Mouse (Mus musculus): Measurements from ENCODE around the gene Gm21992.
A peak's percentile ranks its signal among the peaks of the same experiment; 100 is the strongest.
"Not testable (repeated sequence)": the region's sequence is repeated elsewhere in the genome, so short reads cannot be mapped to it uniquely, and the experiment has no call there.

Gene Gm21992

DNA sequence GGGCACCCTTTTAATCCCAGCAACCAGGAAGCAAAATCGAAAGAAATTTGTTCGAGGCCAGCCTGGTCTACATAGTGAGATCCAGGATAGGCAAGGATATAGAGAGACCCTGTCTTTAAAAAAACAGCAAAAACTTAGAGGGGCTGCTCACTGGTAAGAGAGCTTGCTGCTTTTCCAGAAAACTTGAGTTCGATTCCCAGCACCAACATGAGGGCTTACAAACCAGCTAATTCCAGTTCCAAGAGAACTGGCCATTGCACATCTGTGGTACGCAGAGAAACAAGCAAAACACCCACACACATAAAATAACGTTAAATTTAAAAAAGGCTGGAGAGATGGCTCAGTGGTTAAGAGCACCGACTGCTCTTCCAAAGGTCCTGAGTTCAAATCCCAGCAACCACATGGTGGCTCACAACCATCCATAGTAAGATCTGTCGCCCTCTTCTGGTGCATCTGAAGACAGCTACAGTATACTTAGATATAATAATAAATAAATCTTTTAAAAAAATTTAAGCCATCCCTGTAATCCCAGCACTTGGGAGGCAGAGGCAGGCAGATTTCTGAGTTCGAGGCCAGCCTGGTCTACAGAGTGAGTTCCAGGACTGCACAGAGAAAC lies 1.0 kb upstream of the Gm21992 start:
- DNase-seq = not testable (repeated sequence)

DNA sequence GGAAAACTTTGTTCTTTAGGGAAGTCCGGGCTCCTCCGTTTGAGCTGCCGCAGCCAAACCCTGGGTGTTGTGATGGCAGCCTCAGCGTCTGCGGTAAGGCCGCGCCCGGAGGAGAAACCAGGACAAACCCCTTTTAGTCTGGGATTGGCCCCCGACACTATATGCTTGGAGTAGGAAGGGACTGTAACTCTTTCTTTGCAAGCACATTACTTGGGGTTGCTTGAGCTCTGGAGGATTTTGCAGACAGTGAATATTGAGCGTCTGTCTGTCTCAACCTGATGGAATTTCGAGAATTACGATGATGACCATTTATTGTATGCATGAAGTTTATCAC lies 464 bp upstream of the Gm21992 start:
- DNase-seq = no peak

DNA sequence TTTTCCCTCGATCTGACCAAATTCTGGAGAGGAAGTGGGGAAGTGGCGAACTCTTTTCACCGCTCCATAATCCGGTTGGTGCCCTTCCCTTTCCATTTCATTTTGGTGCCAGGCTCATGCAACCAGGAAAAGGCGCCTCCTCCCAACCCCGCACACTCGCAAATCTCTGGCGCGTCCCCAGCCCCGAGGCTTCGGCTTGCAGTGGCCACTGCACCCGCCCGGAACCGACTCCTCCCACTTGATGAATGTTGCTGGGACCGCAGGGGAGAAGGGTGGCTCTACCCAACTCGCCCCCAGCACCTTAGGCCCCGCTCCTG lies 708 bp downstream of the Gm21992 start:
- no peak for DNase-seq

DNA sequence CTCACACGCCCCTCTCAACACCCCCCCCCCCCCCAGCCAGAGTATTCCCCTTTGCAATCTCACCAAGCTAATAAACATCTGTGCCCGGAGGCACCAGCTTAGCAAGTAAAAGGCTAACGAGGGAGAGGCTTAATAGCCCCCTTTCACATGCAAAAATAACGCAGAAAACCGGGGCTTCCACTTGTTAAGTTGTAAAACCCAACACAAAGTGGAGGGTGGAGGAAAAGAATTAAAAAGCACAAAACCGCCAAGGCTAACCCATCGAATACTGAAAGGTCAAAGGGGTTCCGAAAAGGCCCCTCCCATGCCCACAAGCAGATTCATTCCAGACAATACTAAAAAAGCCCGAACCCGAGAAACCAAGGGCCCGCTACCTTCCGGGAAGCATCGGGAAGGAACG lies 1.1 kb downstream of the Gm21992 start:
- no peak for DNase-seq

DNA sequence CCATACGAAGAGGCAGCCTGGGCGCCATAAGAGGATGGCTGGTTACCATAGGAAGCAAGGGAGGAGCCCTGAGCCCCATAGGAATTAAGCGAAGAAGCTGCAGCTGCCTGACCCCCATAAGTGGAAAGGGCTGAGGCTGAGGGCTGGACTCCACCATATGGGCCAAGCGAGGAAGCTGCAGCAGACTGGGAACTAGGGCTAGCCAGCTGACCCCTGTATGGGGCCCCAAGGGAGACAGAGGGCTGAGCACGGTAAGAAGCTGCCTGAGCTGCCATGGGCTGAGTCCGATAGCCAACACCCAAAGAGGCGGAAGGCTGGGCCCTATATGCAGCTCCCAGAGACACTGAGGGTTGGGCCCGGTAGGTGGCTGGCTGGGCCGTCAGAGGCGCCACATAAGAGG lies 8.1 kb downstream of the Gm21992 start:
- no peak for DNase-seq

DNA sequence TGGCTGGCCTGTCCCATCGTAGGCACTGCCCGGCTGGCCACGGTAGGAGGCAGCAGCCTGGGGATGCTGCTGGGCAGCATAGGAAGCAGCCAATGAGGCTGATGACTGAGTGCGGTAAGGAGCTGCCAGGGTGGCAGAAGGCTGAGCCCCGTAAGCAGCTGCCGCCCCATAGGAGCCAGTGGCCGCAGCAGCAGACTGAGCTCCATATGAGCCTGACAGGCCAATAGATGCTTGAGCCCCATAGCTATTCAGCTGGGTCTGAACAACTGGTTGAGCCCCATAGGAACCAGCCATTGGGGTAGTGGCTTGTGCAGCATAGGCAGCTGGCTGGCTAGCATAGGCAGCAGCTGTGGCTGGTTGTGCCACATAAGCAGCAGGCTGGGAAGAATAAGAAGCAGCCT lies 8.7 kb downstream of the Gm21992 start:
- no peak for DNase-seq

DNA sequence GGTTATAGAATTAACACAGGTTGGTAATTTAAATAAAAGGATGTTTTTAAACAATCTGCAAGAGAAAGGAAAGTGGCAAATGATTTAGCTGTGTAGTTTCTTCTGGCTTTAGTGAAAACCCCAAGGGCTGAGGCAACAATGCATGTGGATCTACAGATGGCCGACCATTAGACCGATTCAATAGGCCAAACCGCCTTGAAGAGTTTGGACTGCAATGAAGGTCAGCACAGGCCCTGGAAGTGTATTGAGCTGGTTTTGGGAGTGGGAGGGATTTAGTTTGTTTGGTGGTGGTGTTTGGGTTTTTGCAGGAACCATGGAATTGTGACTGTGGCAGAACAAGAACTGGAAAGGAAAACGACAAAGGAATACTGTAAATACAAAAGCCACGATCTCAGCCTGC lies 12.3 kb downstream of the Gm21992 start:
- no peak for DNase-seq

DNA sequence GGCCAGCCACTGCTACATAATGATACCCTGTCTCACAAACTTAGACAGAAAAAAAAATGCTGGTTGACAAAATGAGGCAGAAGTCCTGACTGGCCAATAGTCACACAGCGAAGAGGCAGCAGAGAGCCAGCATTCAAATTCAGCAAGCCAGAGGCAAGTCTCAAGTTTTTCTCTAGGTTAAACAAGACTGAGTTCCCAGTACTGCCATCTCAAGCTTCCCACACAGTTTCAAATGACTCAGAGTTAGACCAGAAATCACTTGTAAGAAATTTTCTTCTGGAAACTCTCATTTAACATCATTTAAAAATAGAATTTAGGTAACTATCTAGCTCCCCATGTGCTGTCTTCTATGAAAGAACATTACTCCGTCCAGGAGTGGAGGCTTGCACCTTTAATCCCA lies 13.6 kb downstream of the Gm21992 start:
- DNase-seq = no peak

DNA sequence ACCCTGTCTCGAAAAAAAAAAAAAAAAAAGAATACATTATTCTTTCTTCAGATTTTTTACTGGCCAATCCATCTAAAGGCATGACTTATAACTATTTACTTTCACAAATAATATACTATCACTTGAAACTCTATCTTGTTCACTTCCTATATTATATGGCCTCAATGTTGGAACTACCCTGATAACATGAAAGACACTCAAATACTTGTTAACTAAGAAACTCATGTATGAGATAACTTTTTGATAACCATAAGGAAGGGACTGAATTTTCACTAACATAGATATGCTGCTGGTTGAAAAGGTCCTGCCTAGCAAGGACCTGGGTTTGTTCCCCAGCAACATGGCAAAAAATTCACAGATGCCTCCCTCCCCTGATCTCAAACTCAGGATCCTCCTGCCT lies 15.5 kb downstream of the Gm21992 start:
- DNase-seq = no peak

DNA sequence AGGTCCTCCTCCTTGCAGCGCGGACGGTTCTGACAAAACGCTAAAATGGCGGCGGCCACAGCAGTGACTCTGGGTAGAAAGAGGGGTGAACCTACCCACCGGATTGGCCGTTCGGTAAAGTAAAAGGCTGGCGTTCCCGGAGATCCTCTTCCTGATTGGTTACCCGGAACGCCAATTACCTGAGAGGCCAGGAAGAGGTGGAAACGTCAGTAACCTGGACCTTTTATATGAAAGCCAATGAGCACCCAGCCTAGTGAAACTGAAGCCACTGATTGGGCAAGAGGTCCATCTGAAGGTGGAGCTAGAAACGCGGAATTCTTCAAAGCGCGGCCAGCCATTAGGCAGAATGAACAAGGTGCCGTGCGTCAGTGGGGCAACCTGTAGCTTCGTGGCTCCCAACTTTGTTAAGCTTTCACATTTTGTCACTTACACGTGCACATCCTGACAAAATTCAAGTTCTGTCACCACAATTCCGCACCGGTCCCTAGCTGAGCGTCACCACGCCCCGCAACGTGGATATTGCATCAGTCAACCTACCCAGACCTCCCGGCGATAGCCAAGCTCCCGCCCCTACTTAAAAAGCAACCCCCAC lies 17.5 kb downstream of the Gm21992 start, which contains the start of gene Rbm4:
Gene Rbm4 (minus strand): TSS at position 71 of the 592 bp plus-strand sequence.
- peak; percentile 99 for DNase-seq

DNA sequence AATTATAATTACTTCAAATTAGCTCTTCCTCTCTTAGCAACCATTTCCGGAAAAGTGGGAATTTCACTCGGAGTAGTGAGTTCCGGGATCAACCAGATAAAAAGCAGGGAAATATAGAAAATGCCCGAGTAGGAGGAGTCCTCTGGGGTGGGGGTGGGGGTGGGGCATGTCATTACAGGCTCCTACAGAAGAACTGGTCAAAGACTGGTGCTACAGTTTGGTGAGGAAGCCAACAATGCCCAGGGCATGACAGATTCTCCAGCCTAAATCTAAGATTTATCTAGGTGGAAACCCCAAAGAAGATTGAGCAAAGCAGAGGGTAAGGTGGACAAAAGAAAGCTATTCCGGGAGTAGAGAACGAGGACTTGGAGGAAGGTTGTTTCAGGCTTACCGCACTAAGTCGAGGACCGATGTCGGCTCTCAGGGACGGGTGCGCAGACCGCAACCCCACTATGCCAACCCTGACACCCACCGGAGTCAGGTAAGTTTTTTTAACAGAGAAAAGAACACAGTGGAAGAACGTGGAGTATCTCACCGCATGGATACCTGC lies 18.1 kb downstream of the Gm21992 start:
- no peak for DNase-seq

DNA sequence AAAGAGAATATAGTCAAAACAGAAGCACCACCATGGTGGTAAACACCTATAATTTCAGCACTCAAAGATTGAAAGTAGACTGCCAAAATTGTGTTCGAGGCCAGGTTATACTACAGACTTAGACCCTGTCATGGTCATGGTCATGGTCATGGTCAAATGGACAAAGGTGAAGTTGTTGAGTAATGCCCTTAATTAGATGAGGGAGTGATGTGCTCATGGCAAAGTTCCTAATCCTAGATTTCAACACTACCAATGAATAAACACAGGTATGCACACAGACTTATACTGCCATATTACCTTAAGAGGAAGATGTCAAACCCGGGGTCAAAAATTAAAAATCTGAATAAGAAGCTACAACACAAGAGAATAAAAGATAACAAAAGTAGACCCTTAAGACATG lies 25.1 kb downstream of the Gm21992 start:
- DNase-seq = no peak

DNA sequence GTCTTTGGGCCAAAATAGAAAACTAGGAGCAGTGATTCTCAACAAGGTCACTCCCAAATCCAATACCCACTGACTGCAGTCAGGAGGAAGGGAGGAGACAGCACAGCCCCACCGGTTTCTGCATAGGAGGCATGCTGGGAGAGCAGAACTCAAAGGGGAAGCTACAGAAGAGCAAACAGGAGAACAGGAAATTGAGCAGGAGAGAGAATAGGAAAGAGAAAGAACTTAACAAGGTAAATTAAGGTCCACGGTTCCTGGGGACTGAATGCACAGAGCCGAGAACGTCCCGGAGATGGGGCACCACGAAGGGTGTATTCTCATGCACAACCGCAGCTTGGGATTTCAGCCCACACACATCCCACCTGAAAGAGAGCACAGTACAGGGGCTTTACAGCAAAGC lies 26.2 kb downstream of the Gm21992 start:
- DNase-seq = no peak

DNA sequence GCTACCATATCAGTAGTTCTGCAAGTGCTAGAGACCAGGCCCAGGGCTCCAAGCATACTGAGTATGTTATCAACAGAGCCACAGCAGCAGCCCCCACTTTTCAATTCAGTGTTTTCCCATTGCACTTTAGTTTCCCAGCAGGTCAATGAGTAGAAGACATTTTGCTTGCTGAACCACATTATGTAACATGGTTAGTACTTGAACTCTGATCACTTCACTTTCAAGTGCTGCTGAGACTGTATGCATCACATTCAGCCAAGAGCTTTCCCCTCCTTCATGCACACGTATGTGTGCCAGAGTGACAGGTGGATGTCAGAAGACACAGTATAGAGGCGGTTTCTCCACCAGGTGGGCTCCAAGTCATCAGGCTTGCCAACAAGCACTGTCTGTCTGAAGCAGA lies 28.5 kb downstream of the Gm21992 start:
- DNase-seq = no peak

DNA sequence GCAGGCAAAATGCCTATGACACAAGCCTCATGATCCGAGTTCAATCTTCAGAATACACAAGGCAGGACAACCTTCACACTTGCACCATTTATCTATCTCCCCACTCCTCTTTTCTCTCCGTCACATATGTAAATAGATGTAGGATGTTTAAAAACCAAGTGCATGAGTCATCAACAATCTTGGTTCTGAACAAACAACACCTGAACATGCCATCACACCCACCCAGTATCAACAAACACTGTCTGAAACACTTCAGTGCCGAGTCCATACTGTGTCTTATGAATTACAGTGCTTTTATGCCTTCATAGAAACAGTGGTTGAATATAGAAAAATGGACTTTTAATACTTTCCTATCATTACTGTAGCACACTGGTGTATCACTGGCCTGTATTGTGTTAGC lies 38.6 kb downstream of the Gm21992 start:
- no peak for DNase-seq

DNA sequence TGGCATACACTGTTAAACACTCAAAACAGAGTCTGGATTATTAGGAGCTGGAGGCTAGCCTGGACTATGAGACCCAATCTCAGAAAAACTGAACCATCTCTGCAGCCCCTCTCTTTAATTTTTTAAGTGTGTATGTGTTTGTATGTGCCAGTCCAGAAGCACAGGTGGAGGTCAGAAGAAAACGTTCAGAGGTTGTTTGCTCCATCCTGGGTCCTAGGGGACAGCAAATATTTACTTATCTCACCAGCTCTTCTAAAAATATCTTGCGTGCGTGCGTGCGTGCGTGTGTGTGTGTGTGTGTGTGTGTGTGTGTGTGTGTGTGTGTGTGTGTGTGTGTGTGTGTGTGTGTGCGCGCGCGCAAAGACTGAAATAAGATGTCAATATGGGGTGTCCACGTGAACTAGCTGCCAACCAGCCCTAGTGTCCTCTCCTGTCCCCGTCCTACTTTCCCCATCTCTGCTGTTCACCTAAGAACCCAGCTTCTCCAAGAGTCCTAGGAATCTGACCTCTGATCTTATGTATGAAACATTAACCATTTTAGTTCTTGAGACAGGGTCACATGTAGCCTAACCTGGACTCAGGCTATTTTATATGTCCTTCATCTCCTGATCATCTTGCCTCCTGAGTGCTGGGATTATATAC lies 43.8 kb downstream of the Gm21992 start:
- no peak for DNase-seq

DNA sequence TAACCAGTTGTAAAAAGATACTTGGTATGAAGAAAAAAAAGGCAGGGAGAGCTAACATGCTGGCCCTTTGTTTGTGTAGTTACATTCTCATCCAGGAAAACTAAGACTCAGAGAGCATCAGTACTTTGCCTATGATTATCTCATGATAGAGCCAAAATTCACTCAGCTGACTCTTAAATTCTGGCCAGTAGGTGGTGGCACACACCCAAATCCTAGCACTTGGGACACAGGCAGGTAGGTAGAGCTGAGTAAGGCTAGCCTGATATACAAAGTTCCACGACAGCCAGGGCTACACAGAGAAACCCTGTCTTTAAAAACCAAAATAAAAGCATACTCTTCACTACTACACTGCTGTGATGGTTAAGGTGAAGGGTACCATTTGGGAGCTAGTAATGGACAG lies 48.5 kb downstream of the Gm21992 start:
- peak; percentile 38 for DNase-seq

DNA sequence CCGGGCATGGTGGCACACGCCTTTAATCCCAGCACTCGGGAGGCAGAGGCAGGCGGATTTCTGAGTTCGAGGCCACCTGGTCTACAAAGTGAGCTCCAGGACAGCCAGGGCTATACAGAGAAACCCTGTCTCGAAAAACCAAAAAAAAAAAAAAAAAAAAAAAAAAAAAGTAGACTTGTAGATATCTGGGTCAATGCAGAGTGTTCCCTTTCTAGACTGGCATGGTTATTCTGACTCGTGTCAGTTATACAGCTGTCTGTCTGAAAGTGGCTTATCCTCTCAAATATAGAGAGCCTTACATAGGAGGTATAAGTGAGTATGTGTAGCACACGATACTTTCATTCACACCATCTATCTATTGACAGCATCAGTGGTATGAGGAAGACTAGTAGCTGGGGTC lies 50.9 kb downstream of the Gm21992 start:
- not testable (repeated sequence) for DNase-seq

DNA sequence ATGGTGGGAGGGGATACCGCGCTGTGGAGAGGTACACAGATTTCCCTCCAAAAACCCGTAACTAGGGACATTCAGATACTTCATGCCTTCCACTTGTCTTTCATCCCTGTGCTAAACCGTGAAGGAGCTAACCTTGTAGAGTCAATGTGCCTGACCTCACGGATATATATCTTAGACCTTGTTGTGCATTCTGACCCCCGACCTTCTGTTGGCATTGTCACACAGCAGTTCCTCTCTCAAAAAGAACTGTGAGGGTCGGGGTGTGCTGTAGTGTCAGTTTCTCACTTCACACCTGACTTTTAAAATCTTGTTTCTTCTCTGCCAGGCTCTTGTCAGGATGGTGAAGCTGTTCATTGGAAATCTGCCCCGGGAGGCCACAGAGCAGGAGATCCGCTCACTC lies 54.5 kb downstream of the Gm21992 start:
- DNase-seq = no peak

DNA sequence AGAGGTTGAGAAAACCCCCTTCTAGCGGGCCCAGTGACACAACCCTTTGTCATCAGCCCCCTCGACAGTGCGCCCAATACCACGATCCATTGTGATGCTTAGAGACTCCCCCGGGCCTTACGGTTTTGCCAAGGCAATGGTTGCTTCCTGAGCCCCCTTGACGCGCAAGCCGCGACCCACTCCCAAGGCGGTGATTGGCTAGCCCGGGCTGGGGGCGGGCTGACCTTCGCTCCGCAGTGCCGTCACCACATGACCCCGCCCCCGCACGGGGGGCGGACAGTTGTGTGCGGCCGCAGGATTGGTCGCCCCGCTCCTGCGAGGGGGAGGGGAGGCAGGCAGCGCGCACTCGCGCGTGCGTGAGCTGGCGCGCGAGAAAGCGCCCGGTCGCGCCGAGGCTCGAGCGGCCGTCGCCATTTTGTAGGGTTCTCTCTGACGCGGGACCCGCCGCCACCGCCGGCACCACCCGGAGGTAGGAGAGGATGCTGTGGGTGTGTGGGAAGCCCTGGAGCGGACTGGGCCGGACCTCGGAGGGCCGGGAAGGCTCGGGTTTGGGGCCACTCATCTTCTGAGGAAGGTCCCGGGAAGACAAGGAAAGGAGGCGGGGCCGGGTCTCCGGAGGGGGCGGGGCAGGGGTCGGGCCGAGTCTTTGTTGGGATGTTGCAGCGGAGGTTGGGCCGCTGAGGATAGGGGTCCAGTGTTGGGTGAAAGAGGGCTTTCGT lies 55.1 kb downstream of the Gm21992 start, which contains the start of gene Rbm4b:
Gene Rbm4b (plus strand): TSS at position 305 of the 719 bp plus-strand sequence.
- peak; percentile 95 for DNase-seq

DNA sequence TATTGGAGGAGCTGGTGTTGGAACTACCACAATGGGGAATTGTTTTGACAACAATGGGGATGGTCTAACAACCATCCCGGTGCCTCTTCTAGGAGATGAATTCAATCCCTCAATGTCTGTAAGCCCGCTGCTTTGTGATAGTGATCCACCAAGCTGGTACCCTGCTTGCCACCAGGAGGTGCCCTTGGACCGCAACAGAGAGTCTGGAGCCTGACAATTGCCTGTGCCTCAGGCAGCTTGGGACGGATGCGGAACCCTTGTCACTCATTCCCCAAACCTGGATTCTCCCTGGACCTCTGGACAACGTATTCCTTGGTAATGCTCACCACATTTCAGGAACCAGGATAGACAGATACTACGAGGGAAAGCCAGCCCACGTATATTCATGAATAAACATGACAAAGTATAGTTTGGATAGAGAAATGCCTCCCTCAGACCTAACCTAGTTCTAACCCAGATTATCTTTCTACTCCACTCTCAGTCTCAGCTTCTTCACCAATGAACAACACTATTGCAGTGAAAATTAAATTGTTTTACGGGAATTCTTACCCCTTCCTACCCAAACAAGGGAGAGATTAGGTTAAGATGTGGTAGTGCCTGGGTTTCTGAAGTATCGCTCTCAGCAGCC lies 55.7 kb downstream of the Gm21992 start:
- peak; percentile 89 for DNase-seq

DNA sequence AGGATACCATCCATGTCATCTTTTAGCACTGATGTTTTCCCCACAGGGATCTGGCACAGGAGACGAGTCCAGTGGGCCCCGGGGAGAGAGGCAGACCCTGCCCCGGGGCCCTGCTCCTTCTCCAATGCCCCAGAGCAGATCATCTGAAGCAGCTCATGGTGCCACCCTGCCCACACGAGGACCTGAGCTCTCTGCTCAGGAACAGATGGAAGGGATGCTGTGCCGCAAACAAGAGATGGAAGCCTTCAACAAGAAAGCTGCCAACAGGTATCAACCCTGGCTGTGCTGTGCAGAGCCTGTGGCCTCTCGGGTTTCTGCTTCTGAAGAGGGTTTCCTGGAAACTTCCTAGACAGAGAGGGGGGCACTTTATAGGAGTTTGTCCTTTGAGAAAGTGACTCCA lies 61.4 kb downstream of the Gm21992 start:
- DNase-seq = no peak

DNA sequence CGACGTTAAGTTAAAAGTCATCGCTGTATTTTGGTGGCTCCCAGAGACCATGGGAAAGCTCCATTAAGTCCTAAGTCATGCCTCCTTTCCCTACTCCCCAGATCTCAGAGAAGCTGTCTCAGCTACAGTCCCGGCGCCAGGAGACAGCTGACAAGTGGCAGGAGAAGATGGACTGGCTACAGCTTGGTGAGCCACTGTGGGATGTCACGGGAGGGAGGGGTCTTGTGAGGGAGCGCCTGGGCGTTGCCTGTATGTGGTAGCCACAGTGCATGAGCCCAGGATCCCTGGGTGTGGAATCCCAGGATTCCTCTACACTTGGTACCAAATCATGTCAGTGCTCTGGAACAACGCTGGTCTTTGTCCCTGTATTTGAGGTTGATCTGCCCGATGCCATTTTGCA lies 62.9 kb downstream of the Gm21992 start:
- DNase-seq = no peak
